Mouse (Mus musculus) MEL (cell line): ENCODE results near the gene Prrc2b. TPM values are rescaled to one million over a fixed set of nuclear protein-coding genes. Genes with fewer than 3 reads are reported as not detected.

ENCODE experiments used
- DNase-seq: peaks from one replicate; pipeline ENCODE4 v3.0.0; 2011; ENCODE audit warnings: low read depth, low spot score
- H3K27ac ChIP-seq: 2 replicates; pipeline ENCODE4 v1.5.1; 2012; ENCODE audit warnings: low read depth, mild to moderate bottlenecking, control low read depth, low read length, moderate library complexity; ENCODE audit not compliant: control insufficient read depth
- H3K27me3 ChIP-seq, 2 experiments: fragments of 150-350 bp in 1 of 2; sonication (generic) in 1 of 2; 2 replicates each; pipeline ENCODE4 v1.6.1; 2012; ENCODE audit warnings: low read length in 2 of 2, mild to moderate bottlenecking in 2 of 2, improper control_type of control experiment in 1 of 2, moderate library complexity in 1 of 2; ENCODE audit not compliant: insufficient read depth in 2 of 2, control insufficient read depth in 1 of 2
- H3K36me3 ChIP-seq, 2 experiments: 2 replicates each; pipeline ENCODE4 v1.6.1; 2012 to 2014; ENCODE audit warnings: low read length in 2 of 2, improper control_type of control experiment in 1 of 2, inconsistent platforms in 1 of 2, mild to moderate bottlenecking in 1 of 2; ENCODE audit not compliant: insufficient read depth in 2 of 2, control insufficient read depth in 1 of 2
- H3K4me1 ChIP-seq, 2 experiments: fragments of 150-350 bp in 1 of 2; sonication (generic) in 1 of 2; 2 replicates each; pipeline ENCODE4 v1.6.1; 2012; ENCODE audit warnings: low read length in 2 of 2, improper control_type of control experiment in 1 of 2, mild to moderate bottlenecking in 1 of 2; ENCODE audit not compliant: insufficient read depth in 2 of 2, control insufficient read depth in 1 of 2
- H3K4me3 ChIP-seq, 2 experiments: fragments of 150-350 bp in 1 of 2; sonication (generic) in 1 of 2; 2 replicates each; pipeline ENCODE4 v1.5.1; 2012; ENCODE audit warnings: low read depth in 2 of 2, low read length in 2 of 2, mild to moderate bottlenecking in 2 of 2, moderate library complexity in 2 of 2, control low read depth in 1 of 2, improper control_type of control experiment in 1 of 2; ENCODE audit not compliant: control insufficient read depth in 1 of 2, insufficient read depth in 1 of 2
- H3K79me2 ChIP-seq: 2 replicates; pipeline ENCODE4 v1.6.1; 2012; ENCODE audit warnings: mild to moderate bottlenecking, low read length, moderate library complexity; ENCODE audit not compliant: control insufficient read depth, poor library complexity, insufficient read depth
- H3K9ac ChIP-seq: 2 replicates; pipeline ENCODE4 v1.6.1; 2012; ENCODE audit warnings: low read depth, mild to moderate bottlenecking, control low read depth, low read length, moderate library complexity; ENCODE audit not compliant: control insufficient read depth, poor library complexity, severe bottlenecking
- H3K9me3 ChIP-seq: fragments of 150-350 bp; sonication (generic); replicated peaks from 2 replicates; pipeline ENCODE4 v1.6.1; 2012; ENCODE audit warnings: mild to moderate bottlenecking, low read length, improper control_type of control experiment, moderate library complexity; ENCODE audit not compliant: insufficient read depth
- BHLHE40 ChIP-seq: IDR thresholded peaks from 2 replicates; pipeline ENCODE4 v1.6.1; 2012; ENCODE audit warnings: low read depth, mild to moderate bottlenecking, inconsistent platforms, low read length, improper control_type of control experiment, borderline replicate concordance
- CHD2 ChIP-seq: IDR thresholded peaks from 2 replicates; pipeline ENCODE4 v1.6.1; 2011; ENCODE audit warnings: low read length, improper control_type of control experiment
- CTCF ChIP-seq, 3 experiments: IDR thresholded peaks in 2 of 3; conservative IDR thresholded peaks in 1 of 3; 2 replicates each; pipeline ENCODE4 v1.5.1; 2011 to 2012; ENCODE audit warnings: low read length in 3 of 3, low read depth in 2 of 3, mild to moderate bottlenecking in 2 of 3, improper control_type of control experiment in 1 of 3, inconsistent platforms in 1 of 3, mixed read lengths in 1 of 3, moderate library complexity in 1 of 3; ENCODE audit not compliant: control insufficient read depth in 1 of 3, insufficient read depth in 1 of 3, poor library complexity in 1 of 3, severe bottlenecking in 1 of 3
- GABPA ChIP-seq: IDR thresholded peaks from 2 replicates; pipeline ENCODE4 v1.6.1; 2012; ENCODE audit warnings: low read depth, mild to moderate bottlenecking, inconsistent platforms, low read length, improper control_type of control experiment, moderate library complexity
- HCFC1 ChIP-seq: IDR thresholded peaks from 2 replicates; pipeline ENCODE4 v1.6.1; 2012; ENCODE audit warnings: low read depth, mild to moderate bottlenecking, inconsistent platforms, low read length, improper control_type of control experiment, moderate library complexity
- MAFK ChIP-seq: IDR thresholded peaks from 2 replicates; pipeline ENCODE4 v1.6.1; 2011; ENCODE audit warnings: low read depth, mild to moderate bottlenecking, low read length, improper control_type of control experiment, borderline replicate concordance
- MAX ChIP-seq: IDR thresholded peaks from 2 replicates; pipeline ENCODE4 v1.6.1; 2011; ENCODE audit warnings: low read length, improper control_type of control experiment
- MAZ ChIP-seq: IDR thresholded peaks from 2 replicates; pipeline ENCODE4 v1.6.1; 2012; ENCODE audit warnings: low read depth, mild to moderate bottlenecking, inconsistent platforms, low read length, improper control_type of control experiment
- MYB ChIP-seq: IDR thresholded peaks from 2 replicates; pipeline ENCODE4 v1.6.1; 2011; ENCODE audit warnings: mild to moderate bottlenecking, low read depth, low read length, improper control_type of control experiment
- NELFE ChIP-seq: IDR thresholded peaks from 2 replicates; pipeline ENCODE4 v1.6.1; 2011; ENCODE audit warnings: low read depth, low read length, improper control_type of control experiment
- POLR2A ChIP-seq, 2 experiments: IDR thresholded peaks; 2 replicates each; pipeline ENCODE4 v1.6.1; 2011 to 2012; ENCODE audit warnings: low read length in 2 of 2, mild to moderate bottlenecking in 2 of 2, control low read depth in 1 of 2, improper control_type of control experiment in 1 of 2, low read depth in 1 of 2, moderate library complexity in 1 of 2; ENCODE audit not compliant: control insufficient read depth in 1 of 2, insufficient read depth in 1 of 2, poor library complexity in 1 of 2
- RAD21 ChIP-seq: IDR thresholded peaks from 2 replicates; pipeline ENCODE4 v1.6.1; 2011; ENCODE audit warnings: mild to moderate bottlenecking, low read depth, low read length, improper control_type of control experiment
- SIN3A ChIP-seq: IDR thresholded peaks from 2 replicates; pipeline ENCODE4 v1.6.1; 2012; ENCODE audit warnings: low read length, improper control_type of control experiment, inconsistent platforms
- TBP ChIP-seq: IDR thresholded peaks from 2 replicates; pipeline ENCODE4 v1.8.0; 2011; ENCODE audit warnings: low read depth, low read length, improper control_type of control experiment
- TCF12 ChIP-seq: IDR thresholded peaks from 2 replicates; pipeline ENCODE4 v1.6.1; 2014; ENCODE audit warnings: low read depth, mild to moderate bottlenecking, inconsistent platforms, low read length, improper control_type of control experiment, moderate library complexity
- ZC3H11A ChIP-seq: IDR thresholded peaks from 2 replicates; pipeline ENCODE4 v1.6.1; 2012; ENCODE audit warnings: low read depth, mild to moderate bottlenecking, inconsistent platforms, low read length, improper control_type of control experiment
- polyA plus RNA-seq, 2 experiments: library from polyadenylated mRNA; stranded (reverse) in 1 of 2; unstranded in 1 of 2; fragments of >175 nt in 1 of 2; fragments of >200 nt in 1 of 2; gene quantifications; 2 replicates each; pipeline versions ENCODE4 v1.2.1 to v1.2.4; 2012; ENCODE audit warnings: low replicate concordance in 2 of 2, low read depth in 1 of 2; ENCODE audit not compliant: insufficient read length in 2 of 2, insufficient read depth in 1 of 2, missing spikeins in 1 of 2
- total RNA-seq: library from RNA; depleted of rRNA; stranded (reverse); fragments of 300-350 nt; gene quantifications from 2 replicates; pipeline ENCODE4 v1.2.3, GENCODE M21; 2012; rRNA removed

The Prrc2b gene
- total and polyA plus RNA-seq, 3 experiments: 14.8 to 42.9 (median 42.2) TPM

GRCm38 (mm10) chr2:32283986-32284385 lies 133.1 kb downstream of the Prrc2b start:
- Histone ChIP-seq H3K36me3 (peaks cover 11 to 13% of the 10 kb centered on the region in 2 experiments), H3K4me1 (peaks cover 3 to 6% of the 10 kb centered on the region in 2 experiments; a peak in 3 of 4 replicates), H3K79me2 (peaks cover 25% of the 10 kb centered on the region), H3K9ac (no peak overlapping the region), H3K27me3 (no peaks in the 10 kb centered on the region), H3K27ac (no peak overlapping the region), H3K9me3 (no peaks in the 10 kb centered on the region), H3K4me3 (no peak overlapping the region)
- no peak for DNase-seq
- TF ChIP-seq SIN3A (no peak), TBP (no peak), CTCF (IDR thresholded peaks at IDR 0.05 in 2 of 3, conservative IDR thresholded peaks at IDR 0.05 in 1 of 3; ENCODE audit: control insufficient read depth in 1 of 3, insufficient read depth in 1 of 3, low read depth in 2 of 3, low read length in 3 of 3, poor library complexity in 1 of 3, severe bottlenecking in 1 of 3) (no peak), MYB (no peak), RAD21 (no peak), ZC3H11A (no peak), GABPA (no peak), MAFK (no peak), MAX (no peak), TCF12 (no peak), NELFE (no peak), MAZ (no peak), HCFC1 (no peak), POLR2A (IDR thresholded peaks at IDR 0.05; ENCODE audit: control insufficient read depth in 1 of 2, insufficient read depth in 1 of 2, low read depth in 1 of 2, low read length in 2 of 2, poor library complexity in 1 of 2) (no peak), CHD2 (no peak), BHLHE40 (no peak)

Other genes with a start within 250 kb of the Prrc2b start
- 0.16 and 0.69 TPM in 2 replicates for gene Aif1l, start 200.9 kb upstream of the Prrc2b start, total RNA-seq
- 1 to 10 TPM in 1 of 2 experiments, not detected in 1; 1.9 TPM for gene Aif1l, start 200.9 kb upstream of the Prrc2b start, polyA plus RNA-seq
- 60.9 and 71.4 TPM in 2 replicates for gene Nup214, start 176.6 kb upstream of the Prrc2b start, total RNA-seq
- 100 to 1,000 TPM in 1 of 2 experiments, 10 to 100 TPM in 1; 78.6 to 163 TPM for gene Nup214, start 176.6 kb upstream of the Prrc2b start, polyA plus RNA-seq
- 10.7 and 16.0 TPM in 2 replicates for gene Fam78a, start 66.2 kb upstream of the Prrc2b start, total RNA-seq
- 10 to 100 TPM in 1 of 2 experiments, not detected in 1; 17.4 TPM for gene Fam78a, start 66.2 kb upstream of the Prrc2b start, polyA plus RNA-seq
- 7.3 and 7.6 TPM in 2 replicates for gene Plpp7, start 55.6 kb upstream of the Prrc2b start, total RNA-seq
- gene Plpp7, start 55.6 kb upstream of the Prrc2b start, polyA plus RNA-seq: 10 to 100 TPM in 1 of 2 experiments, not detected in 1; 15.1 TPM
- 30.7 and 34.2 TPM in 2 replicates for gene Pomt1, start 85.5 kb downstream of the Prrc2b start, total RNA-seq
- 10 to 100 TPM in 1 of 2 experiments, not detected in 1; 42.8 TPM for gene Pomt1, start 85.5 kb downstream of the Prrc2b start, polyA plus RNA-seq
- gene Uck1, start 109.1 kb downstream of the Prrc2b start, total RNA-seq: 60.1 and 73.7 TPM in 2 replicates
- 10 to 100 TPM in 1 of 2 experiments, not detected in 1; 60.6 TPM for gene Uck1, start 109.1 kb downstream of the Prrc2b start, polyA plus RNA-seq
- 20.3 TPM in 2 replicates for gene Golga2, start 136.3 kb downstream of the Prrc2b start, total RNA-seq
- gene Golga2, start 136.3 kb downstream of the Prrc2b start, polyA plus RNA-seq: 10 to 100 TPM in 1 of 2 experiments, not detected in 1; 38.6 TPM
- gene Swi5, start 137.0 kb downstream of the Prrc2b start, total RNA-seq: 342 and 371 TPM in 2 replicates
- 100 to 1,000 TPM in 1 of 2 experiments, not detected in 1; 480 TPM for gene Swi5, start 137.0 kb downstream of the Prrc2b start, polyA plus RNA-seq
- gene Ciz1, start 201.2 kb downstream of the Prrc2b start, total RNA-seq: 20.7 and 21.6 TPM in 2 replicates
- 10 to 100 TPM in 1 of 2 experiments, not detected in 1; 99.8 TPM for gene Ciz1, start 201.2 kb downstream of the Prrc2b start, polyA plus RNA-seq
- gene Dnm1, start 202.3 kb downstream of the Prrc2b start, total RNA-seq: 0.42 and 0.49 TPM in 2 replicates
- gene Dnm1, start 202.3 kb downstream of the Prrc2b start, polyA plus RNA-seq: 1 to 10 TPM in 1 of 2 experiments, not detected in 1; 5.0 TPM
- gene 1110008P14Rik, start 230.9 kb downstream of the Prrc2b start, total RNA-seq: 52.3 and 63.5 TPM in 2 replicates
- gene 1110008P14Rik, start 230.9 kb downstream of the Prrc2b start, polyA plus RNA-seq: 10 to 100 TPM in 1 of 2 experiments, not detected in 1; 62.9 TPM
- not detected in 2 replicates for gene Lcn2, start 237.2 kb downstream of the Prrc2b start, total RNA-seq
- not detected for gene Lcn2, start 237.2 kb downstream of the Prrc2b start, polyA plus RNA-seq
- gene Ptges2, start 244.8 kb downstream of the Prrc2b start, total RNA-seq: 30.4 and 33.3 TPM in 2 replicates
- gene Ptges2, start 244.8 kb downstream of the Prrc2b start, polyA plus RNA-seq: 100 to 1,000 TPM in 1 of 2 experiments, 10 to 100 TPM in 1; 47.0 to 396 TPM